Mouse (Mus musculus) kidney, adult 2 months (tissue): ENCODE results near the gene Spint2.

Experiments
- CTCF ChIP-seq: fragments of 200-500 bp; conservative IDR thresholded peaks from 2 replicates; pipeline ENCODE4 v1.5.1; 2011; ENCODE audit warnings: low read depth, mild to moderate bottlenecking, control low read depth, low read length, moderate library complexity, mixed read lengths; ENCODE audit not compliant: insufficient read depth, insufficient read length
- POLR2A ChIP-seq: fragments of 200-500 bp; IDR thresholded peaks from one replicate; pipeline ENCODE4 v1.6.1; 2011; ENCODE audit warnings: low read depth, low read length, control low read depth

GRCm38 (mm10) chr7:29247706-29248105 lies 34.0 kb downstream of the Spint2 start:
- TF ChIP-seq POLR2A: no peak
- no peak for TF ChIP-seq CTCF
